Mouse (Mus musculus) forebrain, embryonic 16.5 days (tissue): ENCODE measurements around the gene 9330161L09Rik. TPM values are rescaled to one million over a fixed set of nuclear protein-coding genes. Genes with fewer than 3 reads are reported as not detected.

Source experiments
- ATAC-seq: fragments of 200-750 bp; cut with Nextera tagmentation; 2 replicates; pipeline ENCODE4 v1.8.0; 2017; ENCODE audit warnings: mild to moderate bottlenecking, moderate library complexity
- H3K27ac ChIP-seq: fragments of 300-500 bp; sonication (generic); 2 replicates; pipeline ENCODE4 v1.5.1; 2014; ENCODE audit warnings: low read length, control low read depth
- H3K27me3 ChIP-seq: fragments of 300-500 bp; sonication (generic); replicated peaks from 2 replicates; pipeline ENCODE4 v1.6.1; 2014; ENCODE audit warnings: low read length; ENCODE audit not compliant: control insufficient read depth, insufficient read depth
- H3K36me3 ChIP-seq: fragments of 300-500 bp; sonication (generic); 2 replicates; pipeline ENCODE4 v1.6.1; 2014; ENCODE audit not compliant: control insufficient read depth, insufficient read depth
- H3K4me1 ChIP-seq: fragments of 300-500 bp; sonication (generic); replicated peaks from 2 replicates; pipeline ENCODE4 v1.6.1; 2014; ENCODE audit warnings: low read length; ENCODE audit not compliant: control insufficient read depth, insufficient read depth
- H3K4me2 ChIP-seq: fragments of 300-500 bp; sonication (generic); 2 replicates; pipeline ENCODE4 v1.6.1; 2014; ENCODE audit warnings: mild to moderate bottlenecking, low read length, control low read depth
- H3K4me3 ChIP-seq: fragments of 300-500 bp; sonication (generic); replicated peaks from 2 replicates; pipeline ENCODE4 v1.5.1; 2014; ENCODE audit warnings: mild to moderate bottlenecking, low read length, control low read depth
- H3K9ac ChIP-seq: fragments of 300-500 bp; sonication (generic); replicated peaks from 2 replicates; pipeline ENCODE4 v1.6.1; 2014; ENCODE audit warnings: low read depth, low read length, control low read depth
- H3K9me3 ChIP-seq: fragments of 300-500 bp; sonication (generic); 2 replicates; pipeline ENCODE4 v1.6.1; 2016; ENCODE audit warnings: low read length; ENCODE audit not compliant: control insufficient read depth
- WGBS: fragments of 180-500 bp; shearing (Covaris S2); extraction: QIAGEN DNeasy Blood & Tissue Kit; methylation state at CpG from one replicate; pipeline ENCODE4 v1.1.7; 2014; 5-methylcytosine and 5-hydroxymethylcytosine counted together
- polyA plus RNA-seq: library from polyadenylated mRNA; unstranded; fragments of >200 nt; fragmentation: Nextera tagmentation; extraction: Ambion mirVana; gene quantifications from 2 replicates; pipeline ENCODE4 v1.2.1, GENCODE M21; 2015

9330161L09Rik gene
- polyA plus RNA-seq, 1 experiment from 2014 or later, result 1.4 TPM

- Histone ChIP-seq H3K4me2 (no peak within 1 kb of the TSS), H3K27me3 (no peaks in the 10 kb centered on the region), H3K4me1 (no peaks in the 10 kb centered on the region), H3K9ac (no peak within 1 kb of the TSS), H3K4me3 (no peak within 1 kb of the TSS), H3K36me3 (no peaks in the 10 kb centered on the region), H3K9me3 (no peaks in the 10 kb centered on the region), H3K27ac (no peak within 1 kb of the TSS)
- ATAC-seq, result no peak
- WGBS, result 76% methylated on average over 8 of the region's 8 CpGs
Measured at GRCm38 (mm10) chr12:103433986-103434731, 26.5 kb upstream of the 9330161L09Rik start, which contains the start of gene Ifi27. TSS of gene Ifi27 (plus strand) at chr12:103434211.

- ATAC-seq, result no peak
- Histone ChIP-seq H3K9ac (no peak overlapping the region), H3K4me2 (no peak overlapping the region), H3K36me3 (no peaks in the 10 kb centered on the region), H3K9me3 (no peaks in the 10 kb centered on the region), H3K4me1 (no peaks in the 10 kb centered on the region), H3K4me3 (no peak overlapping the region), H3K27ac (no peak overlapping the region), H3K27me3 (no peaks in the 10 kb centered on the region)
- WGBS, result 89% methylated on average over 2 of the region's 2 CpGs
Measured at GRCm38 (mm10) chr12:103433430-103433829, 25.8 kb upstream of the 9330161L09Rik start.

GRCm38 (mm10) chr12:103426710-103427109 lies 19.1 kb upstream of the 9330161L09Rik start:
- Histone ChIP-seq H3K36me3 (0 out of 2 replicates have a peak, but pooled peaks cover 3% of the 10 kb centered on the region), H3K4me3 (no peak overlapping the region), H3K9me3 (no peaks in the 10 kb centered on the region), H3K9ac (no peak overlapping the region), H3K27me3 (no peaks in the 10 kb centered on the region), H3K4me1 (peaks cover 28% of the 10 kb centered on the region), H3K27ac (no peak overlapping the region), H3K4me2 (no peak overlapping the region)
- ATAC-seq, result no peak
- 94% methylated on average over 7 of the region's 7 CpGs for WGBS

GRCm38 (mm10) chr12:103425729-103426470 lies 18.3 kb upstream of the 9330161L09Rik start, which contains the start of gene Ddx24:
TSS of gene Ddx24 (minus strand) at chr12:103425830.
- 2% methylated on average over 33 of the region's 33 CpGs for WGBS
- no peaks in the 10 kb centered on the region for H3K9me3 ChIP-seq
- H3K27ac ChIP-seq, result peak within 1 kb of the TSS; percentile 54; the same call in 1 of the 2 replicates
- peaks cover 34% of the 10 kb centered on the region for H3K4me1 ChIP-seq
- peak; percentile 100 for ATAC-seq
- H3K4me2 ChIP-seq, result peak within 1 kb of the TSS; percentile 73
- peak within 1 kb of the TSS; percentile 73 for H3K4me3 ChIP-seq
- no peaks in the 10 kb centered on the region for H3K27me3 ChIP-seq
- 0 out of 2 replicates have a peak, but pooled peaks cover 3% of the 10 kb centered on the region for H3K36me3 ChIP-seq
- peak within 1 kb of the TSS; percentile 68 for H3K9ac ChIP-seq

- H3K4me3 ChIP-seq, result peak overlapping the region; percentile 73
- H3K9me3 ChIP-seq, result no peaks in the 10 kb centered on the region
- no peak for ATAC-seq
- no peaks in the 10 kb centered on the region for H3K27me3 ChIP-seq
- 0 out of 2 replicates have a peak, but pooled peaks cover 3% of the 10 kb centered on the region for H3K36me3 ChIP-seq
- H3K27ac ChIP-seq, result no peak overlapping the region
- peaks cover 36% of the 10 kb centered on the region for H3K4me1 ChIP-seq
- peak overlapping the region; percentile 73 for H3K4me2 ChIP-seq
- WGBS, result 10% methylated on average over 33 of the region's 33 CpGs
- H3K9ac ChIP-seq, result peak overlapping the region; percentile 68
Measured at GRCm38 (mm10) chr12:103425016-103425728, 17.6 kb upstream of the 9330161L09Rik start.

- no peaks in the 10 kb centered on the region for H3K4me1 ChIP-seq
- no peak for ATAC-seq
- no peak overlapping the region for H3K9ac ChIP-seq
- H3K4me3 ChIP-seq, result no peak overlapping the region
- 93% methylated on average over 10 of the region's 10 CpGs for WGBS
- peaks cover 44% of the 10 kb centered on the region for H3K36me3 ChIP-seq
- H3K27ac ChIP-seq, result no peak overlapping the region
- no peak overlapping the region for H3K4me2 ChIP-seq
- no peaks in the 10 kb centered on the region for H3K9me3 ChIP-seq
- H3K27me3 ChIP-seq, result no peaks in the 10 kb centered on the region
Measured at GRCm38 (mm10) chr12:103408144-103408543, 524 bp upstream of the 9330161L09Rik start.

GRCm38 (mm10) chr12:103404131-103404530 lies 3.5 kb downstream of the 9330161L09Rik start:
- Histone ChIP-seq H3K36me3 (peaks cover 23% of the 10 kb centered on the region), H3K27me3 (no peaks in the 10 kb centered on the region), H3K4me1 (no peaks in the 10 kb centered on the region), H3K4me2 (no peak overlapping the region), H3K27ac (no peak overlapping the region), H3K4me3 (no peak overlapping the region), H3K9ac (no peak overlapping the region), H3K9me3 (no peaks in the 10 kb centered on the region)
- WGBS, result 87% methylated on average over 18 of the region's 18 CpGs
- ATAC-seq, result no peak

GRCm38 (mm10) chr12:103396751-103397150 lies 10.9 kb downstream of the 9330161L09Rik start:
- no peaks in the 10 kb centered on the region for H3K36me3 ChIP-seq
- no peaks in the 10 kb centered on the region for H3K27me3 ChIP-seq
- no peaks in the 10 kb centered on the region for H3K4me1 ChIP-seq
- ATAC-seq, result no peak
- H3K4me3 ChIP-seq, result no peak overlapping the region
- WGBS, result 90% methylated on average over 7 of the region's 7 CpGs
- no peak overlapping the region for H3K4me2 ChIP-seq
- no peaks in the 10 kb centered on the region for H3K9me3 ChIP-seq
- no peak overlapping the region for H3K9ac ChIP-seq
- no peak overlapping the region for H3K27ac ChIP-seq
